Mouse (Mus musculus) ES-E14 (cell line): ENCODE results near the gene Cntd1. TPM values are rescaled to one million over a fixed set of nuclear protein-coding genes. Genes with fewer than 3 reads are reported as not detected.

Experiments
- DNase-seq: peaks from one replicate; pipeline ENCODE4 v3.0.0-alpha.2; 2013; ENCODE audit warnings: low read depth, low spot score
- H3K27ac ChIP-seq: 2 replicates; pipeline ENCODE4 v1.5.1; 2012; ENCODE audit warnings: low read depth, mild to moderate bottlenecking, low read length, moderate library complexity, mixed read lengths; ENCODE audit not compliant: poor library complexity, insufficient read depth, severe bottlenecking
- H3K36me3 ChIP-seq: 2 replicates; pipeline ENCODE4 v1.6.1; 2012; ENCODE audit warnings: mild to moderate bottlenecking, low read length, moderate library complexity, mixed read lengths; ENCODE audit not compliant: control insufficient read depth, poor library complexity, insufficient read depth, severe bottlenecking
- H3K4me1 ChIP-seq, 2 experiments: fragments of 150-350 bp in 1 of 2; sonication (generic) in 1 of 2; 2 replicates each; pipeline ENCODE4 v1.6.1; 2012; ENCODE audit warnings: low read length in 2 of 2, mild to moderate bottlenecking in 1 of 2, mixed read lengths in 1 of 2; ENCODE audit not compliant: control insufficient read depth in 2 of 2, insufficient read depth in 2 of 2, poor library complexity in 1 of 2
- H3K4me3 ChIP-seq, 2 experiments: fragments of 150-350 bp in 1 of 2; sonication (generic) in 1 of 2; 2 replicates each; pipeline ENCODE4 v1.5.1; 2012; ENCODE audit warnings: low read length in 2 of 2, low read depth in 1 of 2, mild to moderate bottlenecking in 1 of 2, mixed read lengths in 1 of 2; ENCODE audit not compliant: insufficient read depth in 1 of 2, poor library complexity in 1 of 2, severe bottlenecking in 1 of 2
- H3K9ac ChIP-seq: 2 replicates; pipeline ENCODE4 v1.6.1; 2012; ENCODE audit warnings: low read depth, mild to moderate bottlenecking, low read length, mixed read lengths; ENCODE audit not compliant: poor library complexity, insufficient read depth, severe bottlenecking
- H3K9me3 ChIP-seq: fragments of 150-350 bp; sonication (generic); 2 replicates; pipeline ENCODE4 v1.6.1; 2012; ENCODE audit warnings: low read depth, mild to moderate bottlenecking, low read length; ENCODE audit not compliant: control insufficient read depth, insufficient read depth
- CHD2 ChIP-seq: IDR thresholded peaks from 2 replicates; pipeline ENCODE4 v1.6.1; 2014; ENCODE audit warnings: mild to moderate bottlenecking, low read depth, low read length, inconsistent platforms
- HCFC1 ChIP-seq: IDR thresholded peaks from 2 replicates; pipeline ENCODE4 v1.6.1; 2012; ENCODE audit warnings: low read length, inconsistent platforms, borderline replicate concordance; ENCODE audit not compliant: insufficient read depth
- MAFK ChIP-seq: IDR thresholded peaks from 2 replicates; pipeline ENCODE4 v1.6.1; 2014; ENCODE audit warnings: mild to moderate bottlenecking, low read depth, low read length, inconsistent platforms; ENCODE audit not compliant: insufficient read depth
- ZC3H11A ChIP-seq: IDR thresholded peaks from 2 replicates; pipeline ENCODE4 v1.6.1; 2012; ENCODE audit warnings: low read depth, mild to moderate bottlenecking, inconsistent platforms, low read length, borderline replicate concordance
- ZNF384 ChIP-seq: IDR thresholded peaks from 2 replicates; pipeline ENCODE4 v1.6.1; 2012; ENCODE audit warnings: low read depth, low read length, inconsistent platforms
- in situ Hi-C, 2 experiments: fragments of 600-800 bp; cut with MboI; formaldehyde crosslinking; loops; one replicate each; pipeline ENCODE4 v1.15.1; 2025; ENCODE audit warnings: low sequenced_read_pairs in 2 of 2, inconsistent platforms in 1 of 2; ENCODE audit not compliant: unreplicated experiment in 2 of 2
- total RNA-seq: library from RNA; depleted of rRNA; stranded (reverse); fragments of 300-350 nt; gene quantifications from 2 replicates; pipeline ENCODE4 v1.2.3, GENCODE M21; 2012; rRNA removed

Cntd1 gene
- 2.1 and 2.4 TPM in 2 replicates for total RNA-seq

- peak; percentile 86 for DNase-seq
- Histone ChIP-seq H3K9ac (peak within 1 kb of the TSS; percentile 72), H3K4me1 (peaks cover 0 to 12% of the 10 kb centered on the region in 2 experiments; a peak in 3 of 4 replicates), H3K4me3 (peak within 1 kb of the TSS; percentile 73 to 95), H3K9me3 (no peaks in the 10 kb centered on the region), H3K27ac (no peak within 1 kb of the TSS), H3K36me3 (no peaks in the 10 kb centered on the region)
- in situ Hi-C loops = no loop called here
- TF ChIP-seq HCFC1 (peak; percentile 92), ZNF384 (no peak), MAFK (no peak), CHD2 (0 out of 2 replicates have a peak, but pooled peaks have one; percentile 60), ZC3H11A (no peak)
Observed at GRCm38 (mm10) chr11:101278223-101279192, at the start of gene Cntd1, which contains the start of gene Coa3. Gene Cntd1 (plus strand): TSS chr11:101279012. Gene Coa3 (minus strand): TSS chr11:101279114.

GRCm38 (mm10) chr11:101229361-101229900 lies 49.4 kb upstream of the Cntd1 start:
- no peak for DNase-seq
- in situ Hi-C loops = no loop called here
- TF ChIP-seq ZC3H11A = no peak
- no peak for TF ChIP-seq CHD2
- no peak for TF ChIP-seq ZNF384
- TF ChIP-seq HCFC1 = no peak
- TF ChIP-seq MAFK = no peak
- Histone ChIP-seq H3K36me3 (no peaks in the 10 kb centered on the region), H3K9ac (no peak overlapping the region), H3K9me3 (no peaks in the 10 kb centered on the region), H3K4me1 (peaks cover 15 to 30% of the 10 kb centered on the region in 2 experiments), H3K27ac (no peak overlapping the region), H3K4me3 (no peak overlapping the region)

GRCm38 (mm10) chr11:101230061-101230511 lies 48.7 kb upstream of the Cntd1 start:
- in situ Hi-C loops = no loop called here
- no peak overlapping the region for H3K9ac ChIP-seq
- no peaks in the 10 kb centered on the region for H3K36me3 ChIP-seq
- H3K4me3 ChIP-seq = no peak overlapping the region
- H3K4me1 ChIP-seq = peaks cover 15 to 30% of the 10 kb centered on the region in 2 experiments
- no peak overlapping the region for H3K27ac ChIP-seq
- H3K9me3 ChIP-seq = no peaks in the 10 kb centered on the region
- TF ChIP-seq HCFC1 = no peak
- TF ChIP-seq ZNF384 = no peak
- TF ChIP-seq ZC3H11A = no peak
- TF ChIP-seq MAFK = no peak
- no peak for TF ChIP-seq CHD2
- no peak for DNase-seq

GRCm38 (mm10) chr11:101230526-101230925 lies 48.3 kb upstream of the Cntd1 start:
- H3K4me3 ChIP-seq = no peak overlapping the region
- H3K9ac ChIP-seq = 0 out of 2 replicates have a peak overlapping the region, but pooled peaks have one; percentile 40
- TF ChIP-seq ZC3H11A (no peak), MAFK (no peak), CHD2 (no peak), HCFC1 (no peak), ZNF384 (no peak)

More at GRCm38 (mm10) chr11:101230526-101230925, 48.3 kb upstream of the Cntd1 start:
- no peak overlapping the region for H3K27ac ChIP-seq
- no peak for DNase-seq
- in situ Hi-C loops = no loop called here
- no peaks in the 10 kb centered on the region for H3K9me3 ChIP-seq
- H3K36me3 ChIP-seq = no peaks in the 10 kb centered on the region
- H3K4me1 ChIP-seq = peaks cover 15 to 30% of the 10 kb centered on the region in 2 experiments
